Mouse (Mus musculus) forebrain, embryonic 11.5 days (tissue): ENCODE measurements at regions not wholly inside any gene's neighbourhood (a gene's known extent, or its start where the extent isn't known, plus 50 kb on each side); places are given as distances from the start of the nearest gene placed in this dataset.

Source experiments
- ATAC-seq: fragments of 200-750 bp; cut with Nextera tagmentation; replicated peaks from 2 replicates; pipeline ENCODE4 v1.8.0; 2017; ENCODE audit warnings: moderate TSS enrichment; ENCODE audit not compliant: low FRiP score
- DNase-seq: peaks from one replicate; pipeline ENCODE4 v3.0.0-alpha.2; 2017; ENCODE audit warnings: low spot score
- H3K27ac ChIP-seq: fragments of 300-500 bp; sonication (generic); 2 replicates; pipeline ENCODE4 v1.5.1; 2014; ENCODE audit warnings: low read depth, low read length
- H3K27me3 ChIP-seq: fragments of 300-500 bp; sonication (generic); 2 replicates; pipeline ENCODE4 v1.6.1; 2014; ENCODE audit warnings: mild to moderate bottlenecking, low read length, mixed read lengths; ENCODE audit not compliant: control insufficient read depth, insufficient read depth
- H3K36me3 ChIP-seq: fragments of 300-500 bp; sonication (generic); 2 replicates; pipeline ENCODE4 v1.6.1; 2014; ENCODE audit warnings: mild to moderate bottlenecking, low read length, moderate library complexity, mixed read lengths; ENCODE audit not compliant: control insufficient read depth, insufficient read depth
- H3K4me1 ChIP-seq: fragments of 300-500 bp; sonication (generic); replicated peaks from 2 replicates; pipeline ENCODE4 v1.6.1; 2014; ENCODE audit warnings: low read length, mixed read lengths; ENCODE audit not compliant: control insufficient read depth, insufficient read depth
- H3K4me2 ChIP-seq: fragments of 300-500 bp; sonication (generic); 2 replicates; pipeline ENCODE4 v1.6.1; 2014; ENCODE audit warnings: low read depth, mild to moderate bottlenecking, low read length, moderate library complexity, mixed read lengths; ENCODE audit not compliant: severe bottlenecking
- H3K4me3 ChIP-seq: fragments of 300-500 bp; sonication (generic); 2 replicates; pipeline ENCODE4 v1.5.1; 2014; ENCODE audit warnings: low read depth, low read length
- H3K9ac ChIP-seq: fragments of 300-500 bp; sonication (generic); 2 replicates; pipeline ENCODE4 v1.6.1; 2014; ENCODE audit warnings: low read length
- H3K9me3 ChIP-seq: fragments of 300-500 bp; sonication (generic); 2 replicates; pipeline ENCODE4 v1.6.1; 2016; ENCODE audit warnings: low read length, mixed read lengths; ENCODE audit not compliant: control insufficient read depth
- WGBS: fragments of 180-500 bp; shearing (Covaris S2); extraction: QIAGEN DNeasy Blood & Tissue Kit; methylation state at CpG from one replicate; pipeline ENCODE4 v1.1.7; 2014; 5-methylcytosine and 5-hydroxymethylcytosine counted together

DNA sequence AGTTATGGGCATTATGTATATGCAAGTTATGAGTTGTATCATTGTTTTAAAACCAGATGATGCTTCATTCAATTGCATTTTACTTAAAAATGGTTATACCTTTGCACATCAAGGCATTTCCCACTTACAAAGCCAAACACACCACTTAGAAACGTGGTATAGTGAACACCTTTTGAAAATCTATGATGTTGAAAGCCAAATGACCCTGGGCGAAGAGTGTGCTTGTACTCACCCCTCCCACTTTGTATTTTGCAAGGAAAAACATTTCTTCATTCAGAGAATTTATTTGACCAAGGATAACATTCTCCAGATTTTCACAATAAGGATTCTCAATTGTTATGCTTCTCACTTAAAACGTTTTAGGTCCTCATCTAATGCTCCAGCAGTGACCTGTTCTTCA lies 1693.5 kb upstream of the Gm7489 start:
- H3K27ac ChIP-seq, result no peak overlapping the region
- no peaks in the 10 kb centered on the region for H3K9me3 ChIP-seq
- 78% methylated on average over 3 of the region's 3 CpGs for WGBS
- H3K9ac ChIP-seq, result no peak overlapping the region
- no peaks in the 10 kb centered on the region for H3K27me3 ChIP-seq
- H3K4me2 ChIP-seq, result no peak overlapping the region
- ATAC-seq (no peak), DNase-seq (no peak)
- no peak overlapping the region for H3K4me3 ChIP-seq
- no peaks in the 10 kb centered on the region for H3K4me1 ChIP-seq
- H3K36me3 ChIP-seq, result no peaks in the 10 kb centered on the region

DNA sequence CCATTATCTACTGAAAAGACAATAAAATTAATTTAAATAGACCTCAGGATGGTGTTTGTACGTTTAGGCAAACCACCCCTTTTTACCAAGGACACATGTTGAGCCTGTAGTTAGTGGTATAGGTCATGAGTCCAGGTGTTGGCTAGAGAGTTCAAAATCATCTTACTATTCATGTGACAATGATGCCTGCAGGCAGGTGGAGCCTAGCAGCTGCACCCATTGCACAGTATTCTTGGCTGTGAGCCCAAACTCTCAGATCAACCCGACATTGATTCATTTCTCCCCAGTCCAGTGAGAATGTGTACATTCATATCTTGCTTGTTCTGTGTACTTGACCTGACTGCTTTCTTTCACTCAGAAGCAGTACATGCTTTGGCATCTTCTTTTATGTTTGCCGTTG lies 1677.4 kb upstream of the Gm7489 start:
- Histone ChIP-seq H3K27ac (no peak overlapping the region), H3K27me3 (no peaks in the 10 kb centered on the region), H3K9me3 (no peaks in the 10 kb centered on the region), H3K4me3 (no peak overlapping the region), H3K36me3 (no peaks in the 10 kb centered on the region), H3K4me2 (no peak overlapping the region), H3K9ac (no peak overlapping the region), H3K4me1 (no peaks in the 10 kb centered on the region)
- no peak for ATAC-seq
- DNase-seq, result no peak
- 93% methylated on average over 3 of the region's 3 CpGs for WGBS

DNA sequence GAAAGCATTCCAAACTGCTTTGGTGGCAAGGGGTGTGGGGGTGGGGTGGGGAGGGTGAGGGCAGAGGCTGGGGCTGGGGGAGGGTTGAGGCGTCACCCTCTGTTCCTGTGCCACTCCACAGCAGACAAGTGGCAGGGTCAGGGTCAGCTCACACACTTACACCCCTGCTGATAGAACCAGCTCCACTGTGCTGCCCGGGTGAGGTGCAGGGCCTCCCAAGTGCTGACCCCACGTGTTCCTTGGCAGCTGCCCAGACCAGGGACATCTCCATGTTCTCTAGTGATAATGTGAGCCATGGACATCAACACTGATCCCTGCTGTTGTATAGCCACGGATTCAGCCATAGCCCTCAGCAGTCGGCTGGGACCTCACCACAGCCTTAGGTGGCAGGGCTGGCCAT lies 1652.3 kb upstream of the Gm7489 start:
- no peak overlapping the region for H3K4me3 ChIP-seq
- no peak overlapping the region for H3K27ac ChIP-seq
- no peaks in the 10 kb centered on the region for H3K9me3 ChIP-seq
- H3K4me1 ChIP-seq, result no peaks in the 10 kb centered on the region
- no peaks in the 10 kb centered on the region for H3K36me3 ChIP-seq
- no peaks in the 10 kb centered on the region for H3K27me3 ChIP-seq
- 89% methylated on average over 5 of the region's 5 CpGs for WGBS
- no peak overlapping the region for H3K9ac ChIP-seq
- ATAC-seq (no peak), DNase-seq (no peak)
- H3K4me2 ChIP-seq, result no peak overlapping the region

DNA sequence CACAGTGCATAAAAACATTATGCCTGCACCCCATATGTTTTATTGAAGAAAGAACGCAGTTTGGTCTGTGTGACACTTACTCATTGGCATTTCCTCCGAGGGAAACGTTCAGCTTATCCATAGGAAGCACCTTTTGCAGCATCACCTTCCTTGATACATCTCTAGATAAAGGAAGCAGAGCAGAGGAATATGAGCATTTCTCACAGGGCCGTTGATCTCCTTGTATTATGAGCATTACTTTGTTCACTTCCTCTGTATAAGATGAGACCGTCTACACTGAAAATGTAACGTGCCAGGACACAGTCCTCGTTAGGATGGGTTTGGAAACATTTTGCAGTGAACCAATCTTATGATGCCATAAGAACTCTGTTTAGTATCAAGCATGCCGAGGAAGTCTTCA lies 1648.5 kb upstream of the Gm7489 start:
- H3K9me3 ChIP-seq, result no peaks in the 10 kb centered on the region
- no peaks in the 10 kb centered on the region for H3K27me3 ChIP-seq
- WGBS, result 84% methylated on average over 8 of the region's 8 CpGs
- no peaks in the 10 kb centered on the region for H3K36me3 ChIP-seq
- no peak overlapping the region for H3K4me3 ChIP-seq
- DNase-seq (no peak), ATAC-seq (no peak)
- H3K4me1 ChIP-seq, result no peaks in the 10 kb centered on the region
- no peak overlapping the region for H3K9ac ChIP-seq
- no peak overlapping the region for H3K27ac ChIP-seq
- H3K4me2 ChIP-seq, result no peak overlapping the region

DNA sequence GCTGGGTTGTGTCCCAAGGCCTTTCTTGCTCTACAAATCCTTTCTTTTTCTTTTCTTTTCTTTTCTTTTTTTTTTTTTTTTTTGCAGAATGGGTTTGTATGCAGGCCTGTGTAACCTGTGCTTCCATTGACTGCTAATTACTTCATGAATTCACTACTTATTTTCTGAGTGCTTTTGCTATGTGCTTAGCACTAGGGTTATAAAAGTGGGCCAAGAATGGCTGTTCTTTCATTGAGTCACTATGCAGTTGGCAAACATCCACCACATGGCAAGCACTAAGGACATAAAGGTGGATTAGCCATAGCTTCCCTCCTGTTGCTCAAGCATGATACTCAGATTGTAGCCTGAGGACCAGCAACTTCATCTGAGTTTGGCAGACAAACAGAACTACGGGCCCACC lies 1641.8 kb upstream of the Gm7489 start:
- DNase-seq (no peak), ATAC-seq (no peak)
- H3K9me3 ChIP-seq, result no peaks in the 10 kb centered on the region
- H3K4me3 ChIP-seq, result no peak overlapping the region
- H3K9ac ChIP-seq, result no peak overlapping the region
- no peak overlapping the region for H3K27ac ChIP-seq
- H3K27me3 ChIP-seq, result no peaks in the 10 kb centered on the region
- no peaks in the 10 kb centered on the region for H3K4me1 ChIP-seq
- WGBS, result 91% methylated on average over 1 of the region's 1 CpGs
- no peaks in the 10 kb centered on the region for H3K36me3 ChIP-seq
- H3K4me2 ChIP-seq, result no peak overlapping the region
